Mouse (Mus musculus) brown adipose tissue, adult 24 weeks (tissue): Measurements from ENCODE around the gene Vmn1r125. TPM values are rescaled to one million over a fixed set of nuclear protein-coding genes. Genes with fewer than 3 reads are reported as not detected.
"Not testable (repeated sequence)": the region's sequence is repeated elsewhere in the genome, so short reads cannot be mapped to it uniquely, and the experiment has no call there.

Experiments used
- H3K27ac ChIP-seq: fragments of 200-500 bp; replicated peaks from 2 replicates; pipeline ENCODE4 v1.5.1; 2012; ENCODE audit warnings: low read depth, mild to moderate bottlenecking, low read length
- H3K4me1 ChIP-seq: fragments of 200-500 bp; 2 replicates; pipeline ENCODE4 v1.6.1; 2012; ENCODE audit warnings: low read length, mixed read lengths; ENCODE audit not compliant: control insufficient read depth, insufficient read depth, insufficient read length
- H3K4me3 ChIP-seq: fragments of 200-500 bp; 2 replicates; pipeline ENCODE4 v1.5.1; 2012; ENCODE audit warnings: low read depth, mild to moderate bottlenecking, low read length, moderate library complexity; ENCODE audit not compliant: insufficient read depth
- polyA plus RNA-seq: library from polyadenylated mRNA; stranded (reverse); fragments of >200 nt; gene quantifications from 2 replicates; pipeline ENCODE4 v1.2.4, GENCODE M21; 2012; ENCODE audit not compliant: missing spikeins, insufficient read depth, insufficient read length

Vmn1r125 gene
- not detected in 2 replicates for polyA plus RNA-seq

DNA sequence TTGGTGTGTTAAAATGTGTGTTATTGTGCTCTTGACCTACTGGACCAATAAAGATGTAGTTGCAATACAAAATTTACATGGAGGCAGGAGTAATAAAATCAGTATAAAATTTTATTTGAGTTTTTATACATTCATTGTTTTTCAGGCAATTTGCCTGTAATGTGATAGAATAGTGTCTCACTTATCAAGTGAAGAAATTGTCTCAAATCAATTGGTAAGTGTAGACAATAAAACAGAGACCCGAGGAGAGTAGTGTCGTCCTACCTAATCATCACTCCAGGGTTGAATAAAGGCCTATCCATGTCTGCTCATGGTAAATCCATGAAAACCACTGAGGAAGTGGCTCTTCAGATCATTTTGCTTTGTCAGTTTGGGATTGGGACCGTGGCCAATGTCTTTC lies at the start of gene Vmn1r125:
Gene Vmn1r125, plus strand, starts transcription at position 301 of the 400 bp plus-strand sequence.
- not testable (repeated sequence) for H3K4me3 ChIP-seq, H3K27ac ChIP-seq, H3K4me1 ChIP-seq

DNA sequence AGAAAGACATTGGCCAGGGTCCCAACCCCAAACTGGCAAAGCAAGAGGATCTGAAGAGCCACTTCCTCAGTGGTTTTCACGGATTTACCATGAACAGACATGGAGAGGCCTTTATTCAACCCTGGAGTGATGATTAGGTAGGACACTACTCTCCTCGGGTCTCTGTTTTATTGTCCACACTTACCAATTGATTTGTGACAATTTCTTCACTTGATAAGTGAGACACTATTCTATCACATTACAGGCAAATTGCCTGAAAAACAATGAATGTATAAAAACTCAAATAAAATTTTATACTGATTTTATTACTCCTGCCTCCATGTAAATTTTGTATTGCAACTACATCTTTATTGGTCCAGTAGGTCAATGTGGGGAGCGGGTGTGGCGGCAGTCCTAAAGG lies 11.5 kb upstream of the Vmn1r125 start, which contains the start of gene Vmn1r124:
Gene Vmn1r124, minus strand, starts transcription at position 101 of the 400 bp plus-strand sequence.
- not testable (repeated sequence) for H3K4me3 ChIP-seq, H3K27ac ChIP-seq

GRCm38 (mm10) chr7:21301367-21301766 lies 29.4 kb downstream of the Vmn1r125 start, which contains the start of gene Vmn1r126:
Gene Vmn1r126 (minus strand): TSS chr7:21301467.
- H3K4me3 ChIP-seq: not testable (repeated sequence)

More for the DNA sequence above, 11.5 kb upstream of the Vmn1r125 start, which contains the start of gene Vmn1r124:
- H3K4me1 ChIP-seq: not testable (repeated sequence)

GRCm38 (mm10) chr7:21319761-21320160 lies 47.8 kb downstream of the Vmn1r125 start, which contains the start of gene Vmn1r127:
Gene Vmn1r127 (minus strand): TSS chr7:21319861.
- H3K27ac ChIP-seq, H3K4me3 ChIP-seq, H3K4me1 ChIP-seq: not testable (repeated sequence)

More at GRCm38 (mm10) chr7:21301367-21301766, 29.4 kb downstream of the Vmn1r125 start, which contains the start of gene Vmn1r126:
- not testable (repeated sequence) for H3K4me1 ChIP-seq, H3K27ac ChIP-seq

Other genes with a start within 250 kb of the Vmn1r125 start
- gene Vmn1r120, start 218.4 kb upstream of the Vmn1r125 start, polyA plus RNA-seq: not detected in 2 replicates
- not detected in 2 replicates for gene Vmn1r121, start 173.7 kb upstream of the Vmn1r125 start, polyA plus RNA-seq
- not detected in 2 replicates for gene Vmn1r122, start 138.1 kb upstream of the Vmn1r125 start, polyA plus RNA-seq
- not detected in 2 replicates for gene Vmn1r123, start 110.0 kb upstream of the Vmn1r125 start, polyA plus RNA-seq
- not detected in 2 replicates for gene Gm5157, start 81.8 kb upstream of the Vmn1r125 start, polyA plus RNA-seq
- not detected in 2 replicates for gene Vmn1r124, start 11.6 kb upstream of the Vmn1r125 start, polyA plus RNA-seq
- gene Vmn1r126, start 29.3 kb downstream of the Vmn1r125 start, polyA plus RNA-seq: not detected in 2 replicates
- not detected in 2 replicates for gene Vmn1r127, start 47.7 kb downstream of the Vmn1r125 start, polyA plus RNA-seq
- not detected in 2 replicates for gene Vmn1r128, start 77.2 kb downstream of the Vmn1r125 start, polyA plus RNA-seq
- not detected in 2 replicates for gene Vmn1r129, start 89.1 kb downstream of the Vmn1r125 start, polyA plus RNA-seq
- gene Gm6882, start 160.6 kb downstream of the Vmn1r125 start, polyA plus RNA-seq: not detected in 2 replicates
- gene Vmn1r130, start 239.6 kb downstream of the Vmn1r125 start, polyA plus RNA-seq: not detected in 2 replicates